Mouse (Mus musculus): ENCODE results near the gene Nhlrc3.

The Nhlrc3 gene

DNA sequence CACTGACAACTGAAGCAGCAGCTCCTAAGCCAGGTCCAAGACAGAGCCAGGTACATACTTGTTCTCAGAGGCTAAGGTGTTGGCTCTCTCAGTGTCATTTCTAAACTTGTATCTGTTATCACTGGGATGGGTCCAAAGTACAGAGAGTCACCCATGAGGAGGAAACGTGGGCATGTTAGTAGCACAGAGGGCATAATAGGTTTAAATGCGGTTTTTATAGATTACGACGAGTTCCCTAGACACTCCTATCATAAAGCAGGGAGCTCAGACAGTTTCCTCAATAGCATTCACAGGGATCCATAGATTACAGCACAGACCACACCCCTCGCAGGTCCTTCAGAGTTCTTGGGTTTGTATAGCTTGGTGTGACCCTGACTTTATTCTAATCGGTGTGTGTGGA lies 9.1 kb downstream of the Nhlrc3 start:
- DNase-seq = no peak

DNA sequence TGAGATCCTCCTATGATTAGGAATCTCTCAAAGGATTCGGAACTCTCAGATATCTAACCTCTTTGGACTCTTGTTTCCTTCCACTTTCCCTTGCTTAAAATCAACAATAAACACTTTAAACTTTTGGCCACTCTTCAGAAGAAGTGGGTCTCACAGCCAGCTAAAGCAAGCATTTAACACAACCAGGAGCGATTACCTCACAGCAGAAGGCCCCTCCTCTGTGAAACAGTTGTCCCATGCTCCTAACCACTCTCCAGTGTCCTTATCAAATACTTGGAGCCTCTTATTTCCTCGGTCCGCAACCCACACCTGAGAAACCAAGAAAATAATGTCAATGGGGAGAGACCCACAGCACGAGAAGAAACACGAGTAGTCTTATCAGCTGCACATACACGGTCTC lies 9.8 kb downstream of the Nhlrc3 start:
- DNase-seq = no peak

DNA sequence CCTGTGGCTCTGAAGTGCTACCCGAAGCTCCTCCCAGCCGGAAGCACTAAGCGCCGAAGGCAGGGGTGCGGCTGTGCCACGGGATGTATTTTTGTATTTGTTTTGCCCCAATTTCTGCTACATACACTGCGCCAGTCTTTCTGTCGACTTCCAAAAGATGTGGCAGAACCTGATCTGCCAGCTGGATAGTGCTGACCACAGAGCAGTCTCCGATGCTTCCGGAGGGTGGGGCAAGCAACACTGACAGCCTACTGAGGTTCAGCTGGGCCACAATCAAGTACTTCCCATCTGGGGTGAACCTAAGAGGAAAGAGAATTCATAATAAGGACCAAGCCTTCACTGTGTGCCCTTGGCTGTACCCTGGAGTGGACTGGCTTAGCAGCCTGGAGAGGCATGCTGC lies 10.8 kb downstream of the Nhlrc3 start:
- DNase-seq = no peak

- no peak for DNase-seq
Measured at GRCm38 (mm10) chr3:53450666-53451065, 12.5 kb downstream of the Nhlrc3 start.

- no peak for DNase-seq
Measured at GRCm38 (mm10) chr3:53448208-53448607, 14.9 kb downstream of the Nhlrc3 start.

GRCm38 (mm10) chr3:53446801-53447200 lies 16.3 kb downstream of the Nhlrc3 start:
- no peak for DNase-seq

DNA sequence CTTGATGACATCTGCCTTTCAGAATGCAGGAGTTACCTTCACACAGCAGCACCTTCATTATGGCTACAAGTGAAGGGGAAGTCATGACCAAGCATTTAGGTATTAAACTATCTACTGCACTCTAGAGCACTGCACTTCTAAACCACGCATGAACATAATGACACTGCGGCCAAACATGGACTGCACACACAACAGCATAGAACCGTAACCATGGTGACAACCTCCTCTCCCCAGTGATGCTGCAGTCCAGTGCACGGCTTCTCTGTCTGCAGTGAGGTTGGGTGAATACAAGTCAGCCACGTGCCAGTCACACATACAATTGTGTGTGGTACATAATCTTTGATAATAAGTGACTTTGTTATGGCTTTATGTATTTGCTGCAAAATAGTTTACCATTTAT lies 17.6 kb downstream of the Nhlrc3 start:
- no peak for DNase-seq

GRCm38 (mm10) chr3:53436550-53436949 lies 26.6 kb downstream of the Nhlrc3 start:
- DNase-seq = no peak

- no peak for DNase-seq
Measured at GRCm38 (mm10) chr3:53434610-53435009, 28.5 kb downstream of the Nhlrc3 start.

GRCm38 (mm10) chr3:53423576-53423975 lies 39.6 kb downstream of the Nhlrc3 start:
- no peak for DNase-seq

GRCm38 (mm10) chr3:53422691-53423090 lies 40.4 kb downstream of the Nhlrc3 start:
- no peak for DNase-seq

- no peak for DNase-seq
Measured at GRCm38 (mm10) chr3:53421656-53422055, 41.5 kb downstream of the Nhlrc3 start.

DNA sequence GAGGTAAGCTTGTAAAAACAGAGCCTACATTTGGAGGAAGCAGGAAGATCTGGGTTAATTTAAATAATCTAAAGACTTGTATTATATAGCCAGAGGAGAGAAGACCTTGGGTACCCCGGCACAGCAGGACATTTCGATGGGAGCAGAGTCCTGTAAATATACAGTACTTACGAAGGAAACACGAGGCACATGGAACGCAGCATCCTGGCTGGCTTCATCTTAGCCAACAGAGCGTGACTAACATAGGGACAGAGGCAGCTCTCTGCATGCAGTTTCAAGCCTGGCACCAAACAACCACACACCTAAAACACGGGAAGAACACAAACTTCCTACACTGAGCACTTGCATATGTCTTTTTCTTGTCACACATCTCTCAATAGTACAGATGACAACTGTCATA lies 45.4 kb downstream of the Nhlrc3 start:
- no peak for DNase-seq

GRCm38 (mm10) chr3:53416036-53416506 lies 47.1 kb downstream of the Nhlrc3 start:
- no peak for DNase-seq

DNA sequence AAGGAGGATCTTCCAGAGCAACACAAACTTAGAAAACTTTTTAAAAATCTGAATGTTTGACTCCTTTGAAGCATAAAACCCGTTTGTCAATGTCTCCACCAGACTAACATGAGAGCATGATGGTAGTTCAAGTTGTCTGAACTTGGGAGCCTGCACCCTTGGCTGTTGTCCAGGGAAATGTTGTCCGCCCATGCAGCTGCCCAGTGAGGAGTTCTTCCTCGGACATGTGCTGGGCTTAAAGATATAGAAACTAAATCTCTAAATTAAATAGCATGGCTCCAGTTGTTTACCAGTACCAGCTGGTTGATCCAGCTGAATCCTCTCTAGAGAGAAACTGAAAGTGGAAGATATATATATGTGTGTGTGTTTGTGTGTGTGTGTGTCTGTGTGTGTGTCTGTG lies 49.2 kb downstream of the Nhlrc3 start:
- DNase-seq = no peak

DNA sequence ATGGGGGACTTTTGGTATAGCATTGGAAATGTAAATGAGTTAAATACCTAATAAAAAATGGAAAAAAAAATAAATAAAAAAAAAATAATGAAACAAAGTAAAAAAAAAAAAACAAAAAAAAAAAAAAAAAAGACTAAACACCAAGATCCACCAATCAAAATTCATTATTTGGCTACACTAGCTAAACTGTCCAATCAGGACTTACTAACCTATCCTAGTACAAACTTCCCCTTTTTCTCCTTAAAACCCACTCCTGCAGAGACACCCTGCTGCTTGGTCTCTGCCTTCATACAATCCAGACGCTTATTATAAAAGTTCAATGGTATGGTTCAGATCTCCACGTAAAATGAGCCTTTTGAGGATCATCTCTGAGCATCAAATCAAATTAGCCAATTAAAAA lies 49.7 kb downstream of the Nhlrc3 start:
- DNase-seq = no peak

DNA sequence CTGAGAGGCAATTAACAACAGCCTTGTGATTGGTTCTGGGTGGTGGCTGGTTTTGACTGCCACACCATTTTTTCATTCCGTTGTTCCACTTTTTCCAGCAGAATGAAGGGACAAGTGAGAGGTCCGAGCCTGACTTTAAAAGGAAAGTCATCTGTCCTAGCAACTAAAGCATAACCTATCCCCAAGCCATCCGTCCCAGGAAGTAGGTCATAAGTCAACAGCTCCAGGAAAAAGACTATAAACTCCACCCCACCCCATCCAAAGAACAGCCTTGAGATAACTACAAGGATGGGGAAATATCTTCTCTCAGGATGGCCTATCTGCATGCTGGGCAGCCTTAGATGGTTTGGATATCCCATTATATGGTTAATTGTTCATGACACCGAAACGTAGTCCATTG lies 50.9 kb downstream of the Nhlrc3 start:
- DNase-seq = no peak

DNA sequence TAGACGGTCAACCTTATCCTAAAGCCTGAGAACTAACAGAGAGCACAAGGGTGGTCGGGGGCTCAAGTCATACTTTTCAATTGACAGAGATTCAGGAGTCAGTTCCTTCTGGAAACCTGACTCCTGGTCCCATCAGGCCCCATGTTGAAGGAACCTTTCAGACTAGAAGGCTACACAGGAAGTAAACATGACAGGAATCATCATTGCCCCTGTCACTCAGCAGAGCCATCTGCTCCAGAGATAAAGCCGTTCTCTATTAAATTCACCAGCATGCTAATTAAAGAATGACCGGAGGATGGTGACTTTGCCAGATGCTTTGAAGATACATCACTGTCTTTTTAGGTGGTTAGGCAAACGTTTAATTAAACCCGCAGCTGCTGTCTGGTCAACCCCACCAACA lies 53.1 kb downstream of the Nhlrc3 start:
- no peak for DNase-seq

DNA sequence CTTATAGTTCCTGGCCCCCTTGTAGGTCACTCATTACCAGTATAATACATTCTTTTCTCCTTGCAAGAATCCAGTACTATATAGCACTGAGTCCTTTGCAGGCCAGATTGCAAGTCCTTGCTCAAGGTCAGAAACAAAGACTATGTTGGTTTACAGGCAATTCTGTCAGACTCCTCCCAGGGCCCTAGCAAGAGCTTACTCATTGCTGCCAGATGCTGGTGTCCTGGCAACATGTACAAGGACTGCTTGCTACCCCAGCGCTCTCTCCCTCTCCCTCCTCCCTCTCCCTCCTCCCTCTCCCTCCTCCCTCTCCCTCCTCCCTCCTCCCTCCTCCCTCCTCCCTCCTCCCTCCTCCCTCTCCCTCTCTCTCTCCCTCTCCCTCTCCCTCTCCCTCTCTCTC lies 56.0 kb downstream of the Nhlrc3 start:
- no peak for DNase-seq

Data from right cerebral cortex, postnatal 14 days (tissue).